Mouse (Mus musculus) lung, postnatal 4 days (tissue): ENCODE measurements around the gene Olfr117.
"Not testable (repeated sequence)": the region's sequence is repeated elsewhere in the genome, so short reads cannot be mapped to it uniquely, and the experiment has no call there.

Experiments
- DNase-seq, 2 experiments: peaks; one replicate each; pipeline ENCODE4 v3.0.0; 2021

Gene Olfr117

DNA sequence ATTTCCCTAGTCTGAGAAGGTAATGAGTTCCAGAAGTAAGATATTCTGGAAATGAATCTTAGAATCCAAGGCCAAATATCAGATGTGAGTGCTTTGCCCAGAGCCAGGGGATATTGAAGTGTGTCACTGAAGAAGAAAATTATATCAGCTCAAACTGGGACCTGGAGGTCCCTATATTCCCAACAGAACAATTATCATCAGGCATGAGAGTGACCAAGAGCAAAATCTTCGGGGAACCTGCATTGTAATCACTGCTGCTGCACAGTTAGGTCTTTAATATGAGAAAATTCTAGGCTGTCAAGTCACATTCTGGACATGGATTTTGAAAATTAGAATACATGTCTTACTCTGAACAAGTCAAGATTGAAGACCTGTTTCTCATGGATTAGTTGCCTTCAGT, at the start of gene Olfr117:
Gene Olfr117 (minus strand): TSS at position 101 of the 400 bp plus-strand sequence.
- no peak for DNase-seq

DNA sequence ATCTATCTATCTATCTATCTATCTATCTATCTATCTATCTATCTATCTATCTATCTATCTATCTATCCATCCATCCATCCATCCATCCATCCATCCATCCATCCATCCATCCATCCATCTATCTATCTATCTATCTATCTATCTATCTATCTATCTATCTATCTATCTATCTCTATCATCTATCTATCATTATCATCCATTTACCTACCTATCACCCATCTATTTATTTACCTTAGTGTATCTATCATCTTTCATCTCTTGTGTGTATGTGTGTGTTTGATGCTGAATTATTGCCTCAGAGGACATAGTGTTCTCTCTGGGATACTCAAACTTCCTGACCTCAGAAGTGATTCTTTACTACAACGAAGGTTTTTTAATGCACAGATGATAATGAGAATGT, 32.7 kb upstream of the Olfr117 start, which contains the start of gene Olfr119:
Gene Olfr119 (plus strand): TSS at position 301 of the 400 bp plus-strand sequence.
- not testable (repeated sequence) for DNase-seq

DNA sequence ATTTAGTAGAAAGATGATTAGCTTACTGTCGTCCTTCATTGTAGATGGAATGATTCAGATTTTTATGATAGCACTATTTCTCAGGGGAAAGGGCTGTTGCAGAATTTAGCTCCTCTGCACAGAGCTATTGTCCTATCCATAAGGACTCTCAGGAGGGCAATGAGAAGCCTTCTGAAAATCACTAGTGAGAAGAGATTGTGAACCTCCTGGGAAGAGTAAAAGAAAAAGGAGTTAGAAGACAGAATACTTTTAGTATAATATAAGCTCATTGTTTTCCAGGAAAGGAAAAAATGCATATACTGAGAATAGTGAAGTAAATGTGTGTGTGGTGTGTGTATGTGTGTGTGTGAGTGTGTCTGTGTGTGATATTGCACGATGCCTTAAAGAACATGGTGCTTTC, 3.1 kb upstream of the Olfr117 start, which contains the start of gene Olfr118:
Gene Olfr118 (plus strand): TSS at position 301 of the 400 bp plus-strand sequence.
- DNase-seq: no peak

DNA sequence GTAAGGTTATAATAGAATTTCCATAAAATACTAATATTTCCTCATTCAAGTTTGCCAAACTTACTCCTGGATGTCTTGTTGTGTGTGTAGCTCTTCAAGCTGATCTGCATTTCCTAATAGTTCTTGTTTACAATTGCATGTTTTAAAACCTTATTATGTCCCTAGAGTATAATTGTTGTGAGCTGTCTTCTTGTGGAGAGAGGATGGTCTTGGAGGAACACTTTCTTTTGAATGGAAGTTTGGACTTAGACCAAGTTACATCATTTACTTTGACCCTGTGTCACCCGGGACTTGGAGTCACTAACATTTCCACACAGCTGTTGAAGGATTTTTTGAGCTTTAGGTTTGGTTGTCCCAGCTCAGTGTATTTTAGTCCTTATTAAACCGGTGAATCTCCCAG, 36.6 kb downstream of the Olfr117 start, which contains the start of the genes Olfr115 and Olfr116:
Gene Olfr115 (minus strand): TSS at position 101 of the 400 bp plus-strand sequence.
Gene Olfr116 (minus strand): TSS at position 191 of the 400 bp plus-strand sequence.
- no peak for DNase-seq
